Mouse (Mus musculus) testis, adult 2 months (tissue): ENCODE measurements around the gene Abl1.

Experiments
- CTCF ChIP-seq: fragments of 200-500 bp; IDR thresholded peaks from 2 replicates; pipeline ENCODE4 v1.5.1; 2012; ENCODE audit warnings: low read depth, mild to moderate bottlenecking, inconsistent platforms, low read length, moderate library complexity; ENCODE audit not compliant: control insufficient read depth, insufficient read depth, insufficient replicate concordance
- POLR2A ChIP-seq: fragments of 200-500 bp; IDR thresholded peaks from 2 replicates; pipeline ENCODE4 v1.6.1; 2012; ENCODE audit warnings: low read depth, mild to moderate bottlenecking, inconsistent platforms, low read length, moderate library complexity; ENCODE audit not compliant: control insufficient read depth

- TF ChIP-seq POLR2A (no peak), CTCF (peak; percentile 19; the same call in 1 of the 2 replicates)
These were observed 20.8 kb upstream of the Abl1 start for GRCm38 (mm10) chr2:31667332-31667731.
